In genomic region chr11:83424681-83425080, GRCm38 (mm10) we compare ENCODE assay signal across 10 mouse cellular contexts. TPM values are rescaled to one million over a fixed set of nuclear protein-coding genes. Genes with fewer than 3 reads are reported as not detected.
DNase-seq lines count a peak whose midpoint lies in the region; ATAC-seq and TF ChIP-seq lines count a peak whose summit lies in the region.
"Had no signal": no experiment of that assay in that cellular context is flagged by ENCODE, and none has a peak within 500 bp of the region (broad histone marks: within the 10 kb centered on the region; RNA-seq: fewer than 3 reads in every experiment).

No protein-coding gene starts in this region.

- no peak for ATAC-seq in kidney, postnatal 0 days (replicated peaks; ENCODE audit: low FRiP score, low read depth)
- ATAC-seq in neural tube, embryonic 14.5 days (ENCODE audit: low read depth) = peak; percentile 74; the same call in 1 of the 2 replicates

- no peaks in the 10 kb centered on the region for H3K36me3 ChIP-seq in kidney, postnatal 0 days (ENCODE audit: insufficient read depth, low read length)
- H3K36me3 ChIP-seq in neural tube, embryonic 14.5 days (ENCODE audit: control insufficient read depth, insufficient read depth, low read length) = no peaks in the 10 kb centered on the region
- H3K36me3 ChIP-seq: stomach, embryonic 15.5 days had no signal

- H3K9me3 ChIP-seq in kidney, postnatal 0 days (replicated peaks; ENCODE audit: low read length) = no peaks in the 10 kb centered on the region
- no peaks in the 10 kb centered on the region for H3K9me3 ChIP-seq in neural tube, embryonic 14.5 days (ENCODE audit: control insufficient read depth, low read length)
- H3K9me3 ChIP-seq: stomach, embryonic 15.5 days had no signal

- H3K9ac ChIP-seq in kidney, postnatal 0 days (ENCODE audit: low read depth, low read length) = no peak overlapping the region
- H3K9ac ChIP-seq in neural tube, embryonic 14.5 days (replicated peaks; ENCODE audit: low read depth, low read length) = no peak overlapping the region
- H3K9ac ChIP-seq: stomach, embryonic 15.5 days had no signal

- WGBS in kidney, postnatal 0 days = 8% methylated on average over 8 of the region's 8 CpGs
- WGBS in neural tube, embryonic 14.5 days = 8% methylated on average over 8 of the region's 8 CpGs

- DNase-seq in urinary bladder, postnatal 25 days (ENCODE audit: low spot score) = peak; percentile 73
- DNase-seq in urinary bladder, adult 2 months (ENCODE audit: low spot score) = no peak
- DNase-seq in cerebellum, adult 9-10 months = peak; percentile 86
- DNase-seq in frontal cortex, postnatal 10 days (ENCODE audit: low spot score in 2 of 2) = peak; percentile 56 to 77
- peak; percentile 76 for DNase-seq in kidney, postnatal 0 days (ENCODE audit: low spot score)
- peak; percentile 51 to 59 for DNase-seq in lung, adult 18-20 months
- DNase-seq in thymus, postnatal 25 days = peak; percentile 70

- H3K4me3 ChIP-seq in kidney, postnatal 0 days (replicated peaks; ENCODE audit: low read depth, low read length) = no peak overlapping the region
- no peak overlapping the region for H3K4me3 ChIP-seq in neural tube, embryonic 14.5 days (ENCODE audit: low read depth, low read length)
- H3K4me3 ChIP-seq: stomach, embryonic 15.5 days had no signal

- H3K4me1 ChIP-seq in kidney, postnatal 0 days (replicated peaks; ENCODE audit: insufficient read depth, low read length) = no peaks in the 10 kb centered on the region
- no peaks in the 10 kb centered on the region for H3K4me1 ChIP-seq in neural tube, embryonic 14.5 days (ENCODE audit: control insufficient read depth, insufficient read depth, low read length)
- H3K4me1 ChIP-seq: stomach, embryonic 15.5 days had no signal

- peaks cover 10% of the 10 kb centered on the region for H3K27me3 ChIP-seq in kidney, postnatal 0 days (ENCODE audit: insufficient read depth, low read length)
- no peaks in the 10 kb centered on the region for H3K27me3 ChIP-seq in neural tube, embryonic 14.5 days (ENCODE audit: control insufficient read depth, insufficient read depth, low read length)

- H3K27ac ChIP-seq in kidney, postnatal 0 days = no peak overlapping the region
- no peak overlapping the region for H3K27ac ChIP-seq in neural tube, embryonic 14.5 days (ENCODE audit: low read depth, low read length)
- H3K27ac ChIP-seq: stomach, embryonic 15.5 days had no signal

- peak; percentile 95 for TF ChIP-seq CTCF in kidney, postnatal 0 days (IDR thresholded peaks at IDR 0.05; ENCODE audit: low read depth)

- no peak overlapping the region for H3K4me2 ChIP-seq in kidney, postnatal 0 days (ENCODE audit: low read length)
- no peak overlapping the region for H3K4me2 ChIP-seq in neural tube, embryonic 14.5 days (ENCODE audit: low read depth, low read length)
- H3K4me2 ChIP-seq: stomach, embryonic 15.5 days had no signal

RNA-seq across cellular contexts. Expression of gene Gas2l2, which starts 4.6 kb away (rescaled TPM):
- polyA plus RNA-seq in urinary bladder, adult 2 months (2012; rRNA removed) = 0.14 and 0.19 TPM in 2 replicates
- not detected in 2 replicates for polyA plus RNA-seq in kidney, postnatal 0 days (2015; fragmentation: Nextera tagmentation; extraction: Ambion mirVana)
- polyA plus RNA-seq in neural tube, embryonic 14.5 days (2014; fragmentation: Nextera tagmentation; extraction: Ambion mirVana) = 0.17 and 0.70 TPM in 2 replicates
- polyA plus RNA-seq: frontal cortex, adult 2 months; stomach, embryonic 15.5 days had no signal

RNA-seq across cellular contexts. Expression of gene 1700020L24Rik, which starts 12.8 kb away (rescaled TPM):
- 0.56 and 0.61 TPM in 2 replicates for polyA plus RNA-seq in urinary bladder, adult 2 months (2012; rRNA removed)
- 0.22 TPM in 1 of 2 replicates, not detected in the other for polyA plus RNA-seq in kidney, postnatal 0 days (2015; fragmentation: Nextera tagmentation; extraction: Ambion mirVana)
- 0.62 and 0.76 TPM in 2 replicates for polyA plus RNA-seq in neural tube, embryonic 14.5 days (2014; fragmentation: Nextera tagmentation; extraction: Ambion mirVana)

RNA-seq across cellular contexts. Expression of gene Rasl10b, which starts 15.7 kb away (rescaled TPM):
- 0.25 and 0.59 TPM in 2 replicates for polyA plus RNA-seq in urinary bladder, adult 2 months (2012; rRNA removed)
- 0.38 and 0.49 TPM in 2 replicates for polyA plus RNA-seq in kidney, postnatal 0 days (2015; fragmentation: Nextera tagmentation; extraction: Ambion mirVana)
- polyA plus RNA-seq in neural tube, embryonic 14.5 days (2014; fragmentation: Nextera tagmentation; extraction: Ambion mirVana) = 21.3 and 24.0 TPM in 2 replicates

RNA-seq across cellular contexts. Expression of gene Mmp28, which starts 38.2 kb away (rescaled TPM):
- polyA plus RNA-seq in urinary bladder, adult 2 months (2012; rRNA removed) = 12.7 and 16.8 TPM in 2 replicates
- polyA plus RNA-seq in kidney, postnatal 0 days (2015; fragmentation: Nextera tagmentation; extraction: Ambion mirVana) = 1.9 and 2.2 TPM in 2 replicates
- polyA plus RNA-seq in neural tube, embryonic 14.5 days (2014; fragmentation: Nextera tagmentation; extraction: Ambion mirVana) = 1.9 and 5.7 TPM in 2 replicates

RNA-seq across cellular contexts. Expression of gene Taf15, which starts 48.2 kb away (rescaled TPM):
- 39.1 and 55.5 TPM in 2 replicates for polyA plus RNA-seq in urinary bladder, adult 2 months (2012; rRNA removed)
- polyA plus RNA-seq in kidney, postnatal 0 days (2015; fragmentation: Nextera tagmentation; extraction: Ambion mirVana) = 5.7 and 6.7 TPM in 2 replicates
- polyA plus RNA-seq in neural tube, embryonic 14.5 days (2014; fragmentation: Nextera tagmentation; extraction: Ambion mirVana) = 9.5 and 20.4 TPM in 2 replicates

Comparison
In these comparisons a context has a peak if more than half of its experiments do, and no peak if none do; other contexts are left out.
1. RNA of gene Rasl10b, which starts 15.7 kb away (polyA plus RNA-seq): 21.3 to 24.0 TPM in neural tube, embryonic 14.5 days; 0.38 to 0.49 TPM in kidney, postnatal 0 days and 0.25 to 0.59 TPM in urinary bladder, adult 2 months; every median in the first group is over 10 times any median in the second.